Mouse (Mus musculus) C2C12 (cell line): ENCODE results near the gene Adat1.

Source experiments
- CTCF ChIP-seq: IDR thresholded peaks from one replicate; pipeline ENCODE4 v1.5.1; 2011; ENCODE audit not compliant: control insufficient read depth, insufficient read depth, insufficient read length
- MYOG ChIP-seq: IDR thresholded peaks from one replicate; pipeline ENCODE4 v1.6.1; 2011; ENCODE audit not compliant: control insufficient read depth, insufficient read length; ENCODE audit errors: extremely low read depth

DNA sequence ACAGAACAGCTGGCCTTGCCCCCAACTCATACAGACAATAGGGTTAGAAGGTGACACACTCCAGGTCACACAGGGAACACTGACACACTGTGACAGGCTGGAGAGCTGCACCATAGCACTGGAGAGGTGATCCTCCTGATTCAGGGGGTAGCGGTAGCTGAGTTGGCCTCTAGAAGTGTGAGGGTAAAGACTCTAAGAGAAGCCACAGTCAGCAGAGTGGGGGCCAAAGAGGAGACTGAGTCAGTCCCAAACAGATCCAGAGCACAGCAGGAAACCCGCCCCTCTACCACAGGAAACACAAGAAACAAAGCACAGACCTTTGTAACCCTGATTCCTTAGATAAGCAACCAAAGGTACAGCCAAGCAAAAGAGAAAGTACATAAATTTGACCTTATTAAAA is 15.8 kb downstream of the Adat1 start:
- no peak for TF ChIP-seq CTCF
- TF ChIP-seq MYOG, result no peak
